In the genomic region with DNA sequence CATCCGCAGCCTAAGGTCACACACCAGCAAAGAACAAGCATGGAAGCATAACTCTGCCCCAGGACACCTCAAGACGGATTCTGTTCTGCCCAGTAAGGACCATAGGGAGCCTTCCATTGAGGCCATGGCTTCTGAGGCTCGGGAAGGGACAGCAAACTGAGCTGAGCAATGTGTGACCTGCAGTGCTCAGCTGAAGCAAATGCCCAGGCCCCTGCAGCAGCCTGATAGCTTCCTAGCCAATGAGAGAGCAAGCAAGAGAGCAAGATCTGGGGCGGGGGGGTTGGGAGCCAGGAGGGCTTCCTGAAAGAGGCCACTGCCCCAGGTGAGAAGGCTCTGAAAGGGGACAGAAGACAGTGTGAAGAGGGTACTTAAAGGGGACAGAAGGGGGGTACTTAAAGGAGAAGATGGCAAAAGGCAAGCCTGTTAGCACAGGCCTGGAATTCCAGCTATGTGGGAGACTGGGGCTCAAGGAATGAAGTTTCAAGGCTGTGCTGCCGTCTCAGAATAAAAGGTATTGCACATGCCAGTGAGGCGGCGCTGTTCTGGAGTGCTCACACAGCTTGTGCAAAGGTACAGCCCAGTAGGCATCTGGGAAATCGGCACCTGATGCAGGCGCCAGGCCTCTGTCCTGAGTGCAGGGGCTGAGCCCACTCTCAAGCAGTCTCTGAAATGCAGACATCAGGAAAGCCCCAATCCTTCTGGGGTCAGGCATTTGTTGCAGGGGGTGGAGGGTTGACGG, we compare ENCODE assay signal across 13 mouse cellular contexts.
DNase-seq lines count a peak whose midpoint lies in the region; ATAC-seq and TF ChIP-seq lines count a peak whose summit lies in the region.
"Had no signal": no experiment of that assay in that cellular context is flagged by ENCODE, and none has a peak within 500 bp of the region (broad histone marks: within the 10 kb centered on the region; RNA-seq: fewer than 3 reads in every experiment).

No protein-coding gene starts in this region.

- no peak for ATAC-seq in limb, embryonic 11.5 days (ENCODE audit: insufficient number of reproducible peaks, low FRiP score, low TSS enrichment, low read depth)
- peak; percentile 17; the same call in 1 of the 2 replicates for ATAC-seq in stomach, embryonic 15.5 days (ENCODE audit: insufficient read depth, low FRiP score, low read depth)
- no peak for ATAC-seq in forebrain, embryonic 14.5 days

- no peak overlapping the region for H3K4me3 ChIP-seq in lung, adult 2 months (replicated peaks; ENCODE audit: extremely low read depth, low read depth, low read length)
- no peak overlapping the region for H3K4me3 ChIP-seq in limb, embryonic 11.5 days (ENCODE audit: low read depth, low read length)
- H3K4me3 ChIP-seq in stomach, embryonic 15.5 days (replicated peaks) = no peak overlapping the region
- no peak overlapping the region for H3K4me3 ChIP-seq in forebrain, embryonic 14.5 days (ENCODE audit: low read depth, low read length)
- H3K4me3 ChIP-seq: layer of hippocampus, adult 2 months; midbrain, embryonic 12.5 days had no signal

- H3K9me3 ChIP-seq in limb, embryonic 11.5 days (ENCODE audit: control insufficient read depth, low read length) = no peaks in the 10 kb centered on the region
- H3K9me3 ChIP-seq in stomach, embryonic 15.5 days = no peaks in the 10 kb centered on the region
- H3K9me3 ChIP-seq in forebrain, embryonic 14.5 days (replicated peaks; ENCODE audit: control insufficient read depth, low read length) = no peaks in the 10 kb centered on the region
- H3K9me3 ChIP-seq: midbrain, embryonic 12.5 days had no signal

- no peak overlapping the region for H3K4me2 ChIP-seq in limb, embryonic 11.5 days (ENCODE audit: low read depth, severe bottlenecking)
- H3K4me2 ChIP-seq in stomach, embryonic 15.5 days = no peak overlapping the region
- H3K4me2 ChIP-seq in forebrain, embryonic 14.5 days (ENCODE audit: low read length) = no peak overlapping the region
- H3K4me2 ChIP-seq: midbrain, embryonic 12.5 days had no signal

- H3K36me3 ChIP-seq in limb, embryonic 11.5 days (ENCODE audit: control insufficient read depth, insufficient read depth, low read length) = no peaks in the 10 kb centered on the region
- no peaks in the 10 kb centered on the region for H3K36me3 ChIP-seq in stomach, embryonic 15.5 days
- no peaks in the 10 kb centered on the region for H3K36me3 ChIP-seq in forebrain, embryonic 14.5 days (ENCODE audit: control insufficient read depth, insufficient read depth, low read length)
- H3K36me3 ChIP-seq: midbrain, embryonic 12.5 days had no signal

- WGBS in lung, adult 2 months = 47% methylated on average over 10 of the region's 10 CpGs
- WGBS in limb, embryonic 11.5 days = 53% methylated on average over 10 of the region's 10 CpGs
- 47% methylated on average over 10 of the region's 10 CpGs for WGBS in stomach, embryonic 15.5 days
- 61% methylated on average over 10 of the region's 10 CpGs for WGBS in forebrain, embryonic 14.5 days

- TF ChIP-seq CTCF in lung, adult 2 months (IDR thresholded peaks at IDR 0.05; ENCODE audit: insufficient read depth, low read length) = 0 out of 2 replicates have a peak, but pooled peaks have one; percentile 13

- peaks cover 73% of the 10 kb centered on the region for H3K4me1 ChIP-seq in lung, adult 2 months (ENCODE audit: control insufficient read depth, insufficient read depth, low read length)
- peaks cover 57% of the 10 kb centered on the region for H3K4me1 ChIP-seq in limb, embryonic 11.5 days (ENCODE audit: control insufficient read depth, insufficient read depth, low read length)
- peaks cover 54% of the 10 kb centered on the region for H3K4me1 ChIP-seq in stomach, embryonic 15.5 days
- H3K4me1 ChIP-seq in forebrain, embryonic 14.5 days (ENCODE audit: control insufficient read depth, insufficient read depth, low read length) = peaks cover 6% of the 10 kb centered on the region

- H3K9ac ChIP-seq in limb, embryonic 11.5 days (ENCODE audit: low read length) = no peak overlapping the region
- no peak overlapping the region for H3K9ac ChIP-seq in stomach, embryonic 15.5 days
- H3K9ac ChIP-seq in forebrain, embryonic 14.5 days (ENCODE audit: low read length) = no peak overlapping the region
- H3K9ac ChIP-seq: midbrain, embryonic 12.5 days had no signal

- H3K27ac ChIP-seq in limb, embryonic 11.5 days (replicated peaks; ENCODE audit: low read depth, low read length) = 0 out of 2 replicates have a peak overlapping the region, but pooled peaks have one; percentile 32
- peak overlapping the region; percentile 64 for H3K27ac ChIP-seq in stomach, embryonic 15.5 days
- no peak overlapping the region for H3K27ac ChIP-seq in forebrain, embryonic 14.5 days (ENCODE audit: low read depth, low read length)
- H3K27ac ChIP-seq: layer of hippocampus, adult 2 months had no signal

- peak; percentile 40 for DNase-seq in adrenal gland, adult 2 months
- DNase-seq in adrenal gland, postnatal 36 days = no peak
- no peak for DNase-seq in lung, adult 2 months
- DNase-seq in lung, postnatal 14 days = no peak
- DNase-seq in limb, embryonic 11.5 days (ENCODE audit: low spot score) = peak; percentile 50
- DNase-seq in thymus, postnatal 0 days (ENCODE audit: low spot score) = no peak
- no peak for DNase-seq in forebrain, embryonic 14.5 days (ENCODE audit: low spot score)
- DNase-seq: cerebellum, adult 9-10 months; retina, postnatal 1 day; thymus, adult 18-20 months had no signal

- H3K27me3 ChIP-seq in limb, embryonic 11.5 days (ENCODE audit: control insufficient read depth, insufficient read depth, low read length) = no peaks in the 10 kb centered on the region
- H3K27me3 ChIP-seq in stomach, embryonic 15.5 days (replicated peaks) = no peaks in the 10 kb centered on the region
- no peaks in the 10 kb centered on the region for H3K27me3 ChIP-seq in forebrain, embryonic 14.5 days (replicated peaks; ENCODE audit: control insufficient read depth, insufficient read depth, low read length)
- H3K27me3 ChIP-seq: midbrain, embryonic 12.5 days had no signal

- TF ChIP-seq POLR2A in lung, adult 2 months (IDR thresholded peaks at IDR 0.05; ENCODE audit: borderline replicate concordance, extremely low read depth, low read depth, low read length) = no peak

Comparison
In these comparisons a context has a peak if more than half of its experiments do, and no peak if none do; other contexts are left out.
1. DNase-seq: peak in adrenal gland, adult 2 months (single experiment) and limb, embryonic 11.5 days (single experiment); none in adrenal gland, postnatal 36 days (0 of 2), lung, adult 2 months (single experiment), lung, postnatal 14 days (single experiment), thymus, postnatal 0 days (single experiment) and forebrain, embryonic 14.5 days (single experiment).